Mouse (Mus musculus): Measurements from ENCODE around the gene Gab3. TPM values are rescaled to one million over a fixed set of nuclear protein-coding genes. Genes with fewer than 3 reads are reported as not detected.

Gab3 gene
- total RNA-seq (2021) = under 1 TPM; 0.47 to 0.64 TPM
- long read RNA-seq, experiment 1 = 0 reads
- long read RNA-seq, experiment 2 = 0 reads

GRCm38 (mm10) chrX:75084774-75085508 is at the start of gene Gab3:
TSS of gene Gab3 (minus strand) at chrX:75085458.
- peak; percentile 63 for DNase-seq
- Histone ChIP-seq H3K27ac (peak within 1 kb of the TSS; percentile 74), H3K4me3 (peak within 1 kb of the TSS; percentile 77)
- TF ChIP-seq CTCF (IDR thresholded peaks at IDR 0.05) = no peak
- intact Hi-C loops (cut with DNase I) = no loop called here

GRCm38 (mm10) chrX:75130467-75131160 is 45.4 kb upstream of the Gab3 start, which contains the start of gene Mpp1:
TSS of gene Mpp1 (minus strand) at chrX:75131016.
- no peak for TF ChIP-seq CTCF (IDR thresholded peaks at IDR 0.05)
- intact Hi-C loops (cut with DNase I) = loop anchor here (5.0 kb wide), 1 partner anchor 252 kb away; the partner anchor contains the start of genes F8 and Fundc2
- H3K27ac ChIP-seq = peak within 1 kb of the TSS; percentile 87

GRCm38 (mm10) chrX:75129474-75129873 is 44.2 kb upstream of the Gab3 start:
- DNase-seq = no peak
- peak overlapping the region; percentile 35; the same call in 1 of the 2 replicates for H3K27ac ChIP-seq
- intact Hi-C loops (cut with DNase I) = no loop called here
- no peak for TF ChIP-seq CTCF (IDR thresholded peaks at IDR 0.05)
- peak overlapping the region; percentile 81 for H3K4me3 ChIP-seq

More at GRCm38 (mm10) chrX:75130467-75131160, 45.4 kb upstream of the Gab3 start, which contains the start of gene Mpp1:
- peak within 1 kb of the TSS; percentile 81 for H3K4me3 ChIP-seq
- peak; percentile 86 for DNase-seq

GRCm38 (mm10) chrX:75128333-75128980 is 43.2 kb upstream of the Gab3 start:
- TF ChIP-seq CTCF (IDR thresholded peaks at IDR 0.05) = no peak
- intact Hi-C loops (cut with DNase I) = no loop called here
- no peak for DNase-seq
- H3K27ac ChIP-seq = no peak overlapping the region
- H3K4me3 ChIP-seq = peak overlapping the region; percentile 24; the same call in 1 of the 2 replicates

GRCm38 (mm10) chrX:75126893-75127292 is 41.6 kb upstream of the Gab3 start:
- no peak for TF ChIP-seq CTCF (IDR thresholded peaks at IDR 0.05)
- no peak for DNase-seq
- Histone ChIP-seq H3K4me3 (no peak overlapping the region), H3K27ac (no peak overlapping the region)
- intact Hi-C loops (cut with DNase I) = no loop called here

- H3K4me3 ChIP-seq = no peak overlapping the region
- no peak for TF ChIP-seq CTCF (IDR thresholded peaks at IDR 0.05)
- no peak overlapping the region for H3K27ac ChIP-seq
- intact Hi-C loops (cut with DNase I) = no loop called here
- DNase-seq = no peak
Measured at GRCm38 (mm10) chrX:75125606-75126005, 40.3 kb upstream of the Gab3 start.

- no peak for DNase-seq
- intact Hi-C loops (cut with DNase I) = no loop called here
- no peak for TF ChIP-seq CTCF (IDR thresholded peaks at IDR 0.05)
- Histone ChIP-seq H3K27ac (no peak overlapping the region), H3K4me3 (no peak overlapping the region)
Measured at GRCm38 (mm10) chrX:75115550-75115949, 30.3 kb upstream of the Gab3 start.

- H3K4me3 ChIP-seq = no peak overlapping the region
- no peak overlapping the region for H3K27ac ChIP-seq
- DNase-seq = no peak
- TF ChIP-seq CTCF (IDR thresholded peaks at IDR 0.05) = no peak
- intact Hi-C loops (cut with DNase I) = no loop called here
Measured at GRCm38 (mm10) chrX:75102293-75102692, 17.0 kb upstream of the Gab3 start.

- intact Hi-C loops (cut with DNase I) = no loop called here
- no peak for TF ChIP-seq CTCF (IDR thresholded peaks at IDR 0.05)
- no peak overlapping the region for H3K27ac ChIP-seq
- H3K4me3 ChIP-seq = no peak overlapping the region
- DNase-seq = no peak
Measured at GRCm38 (mm10) chrX:75098799-75099198, 13.5 kb upstream of the Gab3 start.

GRCm38 (mm10) chrX:75096163-75096770 is 11.0 kb upstream of the Gab3 start:
- peak overlapping the region; percentile 89 for H3K27ac ChIP-seq

GRCm38 (mm10) chrX:75095369-75096162 is 10.3 kb upstream of the Gab3 start, which contains the start of gene Dkc1:
TSS of gene Dkc1 (plus strand) at chrX:75095854.
- TF ChIP-seq CTCF (IDR thresholded peaks at IDR 0.05) = no peak
- peak within 1 kb of the TSS; percentile 89 for H3K27ac ChIP-seq
- DNase-seq = peak; percentile 94
- intact Hi-C loops (cut with DNase I) = no loop called here
- peak within 1 kb of the TSS; percentile 81 for H3K4me3 ChIP-seq

More at GRCm38 (mm10) chrX:75096163-75096770, 11.0 kb upstream of the Gab3 start:
- H3K4me3 ChIP-seq = peak overlapping the region; percentile 81
- no peak for TF ChIP-seq CTCF (IDR thresholded peaks at IDR 0.05)
- intact Hi-C loops (cut with DNase I) = no loop called here
- peak; percentile 19 for DNase-seq
